Mouse (Mus musculus) right cerebral cortex, adult 18-20 months (tissue): ENCODE measurements around the gene Cldn3.
"Not testable (repeated sequence)": the region's sequence is repeated elsewhere in the genome, so short reads cannot be mapped to it uniquely, and the experiment has no call there.

ENCODE experiments used
- DNase-seq: peaks from one replicate; pipeline ENCODE4 v3.0.0; 2022; ENCODE audit warnings: mixed read lengths

Cldn3 gene

DNA sequence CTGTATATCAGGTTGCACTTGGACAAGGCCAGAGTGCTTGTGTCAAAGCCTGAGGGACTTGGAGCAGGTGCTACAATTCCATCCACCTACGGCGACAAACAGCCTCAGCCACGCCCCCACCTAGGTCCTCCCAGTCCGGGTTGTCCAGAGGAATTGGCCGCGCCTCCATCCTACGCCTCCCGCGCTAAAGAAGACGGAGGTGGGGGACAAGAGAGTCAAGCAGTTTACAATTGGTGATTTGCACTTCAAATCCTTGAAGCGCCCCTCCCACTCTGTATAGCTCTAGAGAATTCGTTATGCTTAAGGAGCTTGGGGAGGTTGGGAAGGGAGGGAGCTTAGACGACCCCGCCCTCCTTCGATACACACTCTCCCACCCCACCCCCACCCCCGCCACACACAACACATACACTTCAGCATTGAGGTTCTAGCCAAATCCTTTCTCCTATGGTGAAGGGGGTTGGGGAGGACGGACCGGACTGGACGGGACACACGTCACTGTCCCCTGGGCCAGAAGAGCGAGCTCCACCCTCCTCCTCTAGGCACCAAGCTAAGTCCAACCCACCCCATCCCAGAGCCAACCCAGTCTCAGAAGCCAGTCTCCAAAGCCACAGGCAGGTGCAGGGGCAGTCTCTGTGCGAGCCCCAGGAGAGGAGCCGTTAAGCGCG lies at the start of gene Cldn3:
TSS of gene Cldn3 (plus strand) at position 582 of the 665 bp plus-strand sequence.
- no peak for DNase-seq

- no peak for DNase-seq
Measured at GRCm38 (mm10) chr5:134936626-134937185, 49.3 kb upstream of the Cldn3 start.

DNA sequence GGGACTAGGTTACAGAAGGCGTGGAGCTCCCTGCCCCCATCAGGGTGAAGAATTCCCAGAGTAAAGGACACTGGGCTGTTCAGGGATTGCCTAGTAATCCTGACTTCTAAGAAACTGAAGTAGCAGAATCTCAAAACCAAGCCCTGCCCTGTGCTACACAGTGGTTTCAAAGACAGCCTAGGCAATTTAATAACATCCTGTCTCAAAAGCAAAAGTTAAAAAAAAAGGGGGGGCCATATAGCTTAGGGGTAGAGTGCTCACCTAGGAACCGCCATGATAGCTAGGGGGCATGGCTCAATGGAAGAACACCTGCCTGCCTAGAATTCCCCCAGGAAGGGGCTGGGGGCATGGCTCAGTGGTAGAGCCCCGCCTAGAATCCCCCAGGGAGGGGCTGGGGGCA lies 46.9 kb upstream of the Cldn3 start:
- DNase-seq = no peak

DNA sequence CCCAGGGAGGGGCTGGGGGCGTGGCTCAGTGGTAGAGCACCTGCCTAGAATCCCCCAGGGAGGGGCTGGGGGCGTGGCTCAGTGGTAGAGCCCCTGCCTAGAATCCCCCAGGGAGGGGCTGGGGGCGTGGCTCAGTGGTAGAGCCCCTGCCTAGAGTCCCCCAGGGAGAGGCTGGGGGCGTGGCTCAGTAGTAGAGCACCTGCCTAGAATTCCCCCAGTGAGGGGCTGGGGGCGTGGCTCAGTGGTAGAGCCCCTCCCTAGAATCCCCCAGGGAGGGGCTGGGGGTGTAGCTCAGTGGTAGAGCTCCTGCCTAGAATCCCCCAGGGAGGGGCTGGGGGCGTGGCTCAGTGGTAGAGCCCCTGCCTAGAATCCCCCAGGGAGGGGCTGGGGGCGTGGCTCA lies 46.5 kb upstream of the Cldn3 start:
- not testable (repeated sequence) for DNase-seq

DNA sequence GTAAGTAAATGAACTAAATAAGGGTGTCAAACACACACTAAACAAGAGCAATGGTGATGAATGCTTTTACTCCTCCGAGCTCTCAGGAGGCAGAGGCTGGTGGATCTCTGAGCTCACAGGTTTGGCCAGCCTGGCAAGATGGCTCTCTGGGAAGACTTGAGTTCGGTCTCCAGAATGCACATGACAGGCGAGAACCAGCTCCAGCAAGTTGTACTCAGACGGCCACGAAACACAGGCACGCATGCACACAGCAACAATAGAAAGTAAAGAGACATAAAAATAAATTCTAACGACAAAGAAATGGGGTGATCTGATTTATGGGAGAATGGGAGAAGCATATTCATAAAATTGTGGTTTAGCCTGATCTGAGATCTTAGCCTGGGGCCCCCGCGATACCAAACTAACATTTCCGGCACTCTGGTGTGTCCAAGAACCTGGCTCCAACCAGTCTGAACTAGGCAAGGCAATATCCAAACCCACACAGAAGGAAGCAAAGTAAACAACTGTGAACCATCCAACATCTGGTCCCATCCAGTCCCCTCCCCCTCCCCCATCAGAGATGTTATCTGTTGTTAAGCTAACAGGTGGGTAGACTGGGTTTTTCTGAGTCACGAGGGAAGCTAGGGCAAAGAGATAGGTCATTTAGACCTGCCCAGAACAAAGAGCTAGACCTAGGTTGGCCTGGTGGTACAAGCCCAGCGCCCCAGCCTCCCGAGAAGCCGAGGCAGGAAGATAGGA lies 44.4 kb upstream of the Cldn3 start:
- no peak for DNase-seq

DNA sequence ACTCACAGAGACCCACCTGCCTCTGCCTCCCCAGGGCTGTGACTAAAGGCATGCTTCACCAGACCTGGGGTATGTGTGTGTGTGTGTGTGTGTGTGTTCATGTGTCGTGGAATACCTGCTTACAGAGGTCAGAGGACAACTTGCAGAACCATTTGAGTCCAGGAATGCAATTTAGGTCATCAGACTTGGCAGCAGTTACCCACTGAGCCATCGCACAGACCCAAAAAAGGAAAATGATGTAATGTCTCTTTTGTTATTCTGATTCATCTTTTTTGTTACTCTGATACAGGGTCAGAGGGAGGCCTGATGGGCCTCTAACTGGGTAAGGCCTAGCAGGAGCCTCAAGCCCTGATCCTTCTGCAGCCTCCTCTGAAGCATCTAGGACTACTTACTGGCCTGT lies 43.3 kb upstream of the Cldn3 start:
- no peak for DNase-seq

GRCm38 (mm10) chr5:134944179-134944578 lies 41.8 kb upstream of the Cldn3 start:
- no peak for DNase-seq

GRCm38 (mm10) chr5:134945266-134945959 lies 40.6 kb upstream of the Cldn3 start:
- DNase-seq = no peak

GRCm38 (mm10) chr5:134946063-134946856 lies 39.8 kb upstream of the Cldn3 start:
- no peak for DNase-seq

- no peak for DNase-seq
Measured at GRCm38 (mm10) chr5:134946857-134947255, 39.2 kb upstream of the Cldn3 start, which contains the start of gene Cldn4. TSS of gene Cldn4 (minus strand) at chr5:134946934.

DNA sequence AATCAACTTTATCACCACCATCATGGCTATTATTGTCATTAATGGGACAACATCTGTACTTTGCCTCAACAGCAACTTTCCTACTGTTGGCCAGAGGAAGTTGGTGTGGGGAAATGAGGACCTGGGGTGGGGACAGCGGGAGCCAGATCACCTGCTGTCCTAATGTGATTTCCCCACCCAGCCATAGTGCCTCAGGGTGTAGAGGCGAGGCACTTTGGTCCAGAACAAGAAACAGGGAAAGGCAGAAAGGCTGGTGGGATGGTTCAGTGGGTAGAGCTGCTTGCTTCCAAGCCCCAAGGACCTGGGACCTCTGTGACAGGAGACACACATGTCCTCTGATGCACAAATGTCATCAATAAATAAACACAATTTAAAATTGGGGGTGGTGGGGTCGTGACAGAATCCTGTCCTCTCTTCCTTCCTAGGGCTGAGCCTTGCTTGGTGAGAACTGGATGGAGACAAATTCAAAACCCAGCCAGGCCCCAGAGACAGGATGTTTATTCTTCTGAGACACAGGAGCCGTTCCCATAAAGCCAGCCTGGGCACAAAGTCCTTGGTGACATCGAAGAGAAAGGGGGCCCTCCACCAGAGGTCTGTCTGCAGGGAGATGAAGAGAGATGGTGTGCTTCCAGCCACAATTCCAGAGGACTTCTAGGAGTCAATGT lies 38.5 kb upstream of the Cldn3 start:
- DNase-seq = no peak

DNA sequence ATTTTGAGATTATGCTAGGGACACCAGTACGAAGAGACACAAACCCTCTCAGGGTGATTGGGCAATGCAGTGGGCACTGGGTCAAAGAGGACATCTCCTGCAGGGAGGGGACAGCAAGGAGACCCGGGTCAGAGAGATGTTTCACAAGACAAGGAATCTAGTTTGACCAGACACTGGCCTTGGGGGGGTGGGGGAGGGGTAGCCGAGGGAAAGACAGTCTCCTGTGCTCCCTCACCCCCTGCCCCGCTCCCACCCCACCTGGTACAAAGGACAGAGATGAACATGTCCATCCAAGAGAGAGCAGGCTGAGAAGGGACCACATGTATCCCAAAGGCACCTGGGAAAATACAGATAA lies 38.0 kb upstream of the Cldn3 start:
- no peak for DNase-seq

GRCm38 (mm10) chr5:134951053-134951884 lies 34.7 kb upstream of the Cldn3 start:
- DNase-seq = no peak

- DNase-seq = no peak
Measured at GRCm38 (mm10) chr5:134955491-134955890, 30.5 kb upstream of the Cldn3 start.

GRCm38 (mm10) chr5:134959114-134959513 lies 26.9 kb upstream of the Cldn3 start:
- DNase-seq = peak; percentile 20

- DNase-seq = no peak
Measured at GRCm38 (mm10) chr5:134960430-134960829, 25.6 kb upstream of the Cldn3 start.

- DNase-seq = no peak
Measured at GRCm38 (mm10) chr5:134961519-134961918, 24.5 kb upstream of the Cldn3 start.

GRCm38 (mm10) chr5:134963546-134963945 lies 22.5 kb upstream of the Cldn3 start:
- DNase-seq = no peak

GRCm38 (mm10) chr5:134964655-134965054 lies 21.4 kb upstream of the Cldn3 start:
- not testable (repeated sequence) for DNase-seq

- DNase-seq = peak; percentile 43
Measured at GRCm38 (mm10) chr5:134965473-134965851, 20.6 kb upstream of the Cldn3 start.
